Mouse (Mus musculus) liver, postnatal 0 days (tissue): ENCODE measurements around the gene Spesp1. TPM values are rescaled to one million over a fixed set of nuclear protein-coding genes. Genes with fewer than 3 reads are reported as not detected.

Source experiments
- ATAC-seq: fragments of 200-750 bp; cut with Nextera tagmentation; 2 replicates; pipeline ENCODE4 v1.8.0; 2017; ENCODE audit warnings: mild to moderate bottlenecking, moderate library complexity
- DNase-seq: peaks from one replicate; pipeline ENCODE4 v3.0.0-alpha.2; 2016
- H3K27ac ChIP-seq: fragments of 300-500 bp; sonication (generic); 2 replicates; pipeline ENCODE4 v1.5.1; 2014; ENCODE audit warnings: antibody characterized with exemption, moderate library complexity, mild to moderate bottlenecking, low read depth
- H3K27me3 ChIP-seq: fragments of 300-500 bp; sonication (generic); 2 replicates; pipeline ENCODE4 v1.6.1; 2014; ENCODE audit warnings: low read length, control low read depth, mixed read lengths; ENCODE audit not compliant: insufficient read depth
- H3K36me3 ChIP-seq: fragments of 300-500 bp; sonication (generic); replicated peaks from 2 replicates; pipeline ENCODE4 v1.6.1; 2014; ENCODE audit warnings: mild to moderate bottlenecking, control low read depth, low read length, moderate library complexity, mixed read lengths; ENCODE audit not compliant: insufficient read depth
- H3K4me1 ChIP-seq: fragments of 300-500 bp; sonication (generic); 2 replicates; pipeline ENCODE4 v1.6.1; 2014; ENCODE audit warnings: antibody characterized with exemption, mild to moderate bottlenecking, control low read depth; ENCODE audit not compliant: insufficient read depth
- H3K4me2 ChIP-seq: fragments of 300-500 bp; sonication (generic); 2 replicates; pipeline ENCODE4 v1.6.1; 2014; ENCODE audit warnings: low read depth, mild to moderate bottlenecking, low read length, moderate library complexity, mixed read lengths
- H3K4me3 ChIP-seq: fragments of 300-500 bp; sonication (generic); 2 replicates; pipeline ENCODE4 v1.5.1; 2014; ENCODE audit warnings: low read depth, low read length
- H3K9ac ChIP-seq: fragments of 300-500 bp; sonication (generic); replicated peaks from 2 replicates; pipeline ENCODE4 v1.6.1; 2014; ENCODE audit warnings: mild to moderate bottlenecking, moderate library complexity
- H3K9me3 ChIP-seq: fragments of 300-500 bp; sonication (generic); 2 replicates; pipeline ENCODE4 v1.6.1; 2016; ENCODE audit warnings: mild to moderate bottlenecking, control low read depth, low read length, mixed read lengths
- CTCF ChIP-seq: sonication (generic); IDR thresholded peaks from 2 replicates; pipeline ENCODE4 v1.5.1; 2016; ENCODE audit warnings: antibody characterized with exemption, low read depth
- EP300 ChIP-seq: IDR thresholded peaks from 2 replicates; pipeline ENCODE4 v1.6.1; 2016; ENCODE audit warnings: antibody characterized with exemption, low read depth, mild to moderate bottlenecking
- WGBS: fragments of 180-500 bp; shearing (Covaris S2); extraction: QIAGEN DNeasy Blood & Tissue Kit; methylation state at CpG from one replicate; pipeline ENCODE4 v1.1.7; 2014; ENCODE audit not compliant: insufficient replicate concordance; 5-methylcytosine and 5-hydroxymethylcytosine counted together
- polyA plus RNA-seq: library from polyadenylated mRNA; unstranded; fragments of >200 nt; fragmentation: Nextera tagmentation; extraction: Ambion mirVana; gene quantifications from 2 replicates; pipeline ENCODE4 v1.2.1, GENCODE M21; 2015

The Spesp1 gene
- polyA plus RNA-seq, 1 experiment from 2014 or later, result not detected

GRCm38 (mm10) chr9:62295006-62295698 is 13.1 kb upstream of the Spesp1 start:
- no peaks in the 10 kb centered on the region for H3K27me3 ChIP-seq
- no peak overlapping the region for H3K4me2 ChIP-seq
- DNase-seq (peak; percentile 85), ATAC-seq (no peak)
- no peak overlapping the region for H3K27ac ChIP-seq
- H3K9me3 ChIP-seq, result no peaks in the 10 kb centered on the region
- TF ChIP-seq CTCF, result peak; percentile 93
- no peak for TF ChIP-seq EP300
- H3K4me3 ChIP-seq, result no peak overlapping the region
- H3K36me3 ChIP-seq, result no peaks in the 10 kb centered on the region
- 26% methylated on average over 7 of the region's 7 CpGs for WGBS
- H3K9ac ChIP-seq, result no peak overlapping the region
- no peaks in the 10 kb centered on the region for H3K4me1 ChIP-seq

DNA sequence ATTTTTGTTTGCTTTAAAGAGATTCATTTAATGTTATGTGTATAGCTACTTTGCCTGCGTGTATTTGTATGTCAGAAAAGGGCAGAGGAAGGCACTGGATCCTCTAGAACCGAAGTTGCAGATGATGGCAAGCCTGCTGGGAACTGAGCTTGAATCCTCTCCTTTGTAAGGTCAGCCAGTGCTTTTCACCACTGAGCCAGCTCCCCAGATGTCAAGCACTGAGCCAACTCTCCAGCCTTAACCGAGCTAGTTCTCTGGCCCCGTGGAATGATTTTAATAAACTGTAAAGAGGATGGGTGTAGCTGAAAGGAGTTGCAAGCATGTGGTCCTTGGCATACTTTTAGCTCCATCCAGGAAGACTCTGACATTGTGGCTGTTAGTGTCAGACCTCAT is 5.6 kb upstream of the Spesp1 start:
- no peak for ATAC-seq
- 77% methylated on average over 4 of the region's 4 CpGs for WGBS

DNA sequence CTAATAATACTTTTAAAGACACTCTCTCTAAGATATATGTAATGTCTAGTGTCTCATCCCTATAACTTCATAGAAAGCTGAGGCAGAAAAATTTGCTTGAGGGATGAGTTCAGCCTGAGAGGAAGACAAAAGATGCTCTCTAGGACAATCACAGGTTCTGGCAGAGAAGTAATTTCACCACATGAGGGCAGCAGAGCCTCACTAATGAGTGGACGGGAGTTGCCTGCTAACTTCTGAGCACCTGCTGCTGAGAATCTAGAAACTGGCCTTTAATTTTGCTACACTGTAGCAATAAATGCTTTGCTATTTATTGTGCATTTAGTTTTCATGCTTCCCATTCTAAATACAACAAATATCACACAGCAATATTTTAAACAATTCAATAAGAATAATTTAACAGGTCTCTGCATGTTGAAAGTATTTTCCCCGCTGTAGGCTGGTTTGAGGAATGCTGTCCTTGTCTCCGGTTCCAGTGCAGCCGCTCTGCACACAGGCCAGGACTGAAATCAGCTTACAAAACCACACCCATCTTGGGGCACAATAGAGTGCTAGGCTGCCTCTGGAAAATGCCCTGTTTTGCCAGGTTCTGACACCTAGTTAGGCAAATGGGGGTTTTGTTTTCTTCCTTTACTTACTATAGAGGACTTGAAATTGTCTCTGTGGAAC is 5.1 kb upstream of the Spesp1 start:
- Histone ChIP-seq H3K4me1 (no peaks in the 10 kb centered on the region), H3K9me3 (no peaks in the 10 kb centered on the region), H3K36me3 (no peaks in the 10 kb centered on the region), H3K4me3 (no peak overlapping the region), H3K9ac (no peak overlapping the region), H3K27me3 (no peaks in the 10 kb centered on the region), H3K4me2 (no peak overlapping the region), H3K27ac (no peak overlapping the region)
- DNase-seq, result peak; percentile 79
- ATAC-seq, result no peak
- WGBS, result 54% methylated on average over 4 of the region's 4 CpGs
- TF ChIP-seq CTCF, result peak; percentile 87
- no peak for TF ChIP-seq EP300

More for the DNA sequence above, 5.6 kb upstream of the Spesp1 start:
- TF ChIP-seq EP300 (no peak), CTCF (no peak)
- H3K4me3 ChIP-seq, result no peak overlapping the region
- no peaks in the 10 kb centered on the region for H3K9me3 ChIP-seq
- H3K36me3 ChIP-seq, result no peaks in the 10 kb centered on the region
- DNase-seq, result no peak
- no peaks in the 10 kb centered on the region for H3K4me1 ChIP-seq
- no peak overlapping the region for H3K4me2 ChIP-seq
- H3K27me3 ChIP-seq, result no peaks in the 10 kb centered on the region
- no peak overlapping the region for H3K27ac ChIP-seq
- no peak overlapping the region for H3K9ac ChIP-seq

DNA sequence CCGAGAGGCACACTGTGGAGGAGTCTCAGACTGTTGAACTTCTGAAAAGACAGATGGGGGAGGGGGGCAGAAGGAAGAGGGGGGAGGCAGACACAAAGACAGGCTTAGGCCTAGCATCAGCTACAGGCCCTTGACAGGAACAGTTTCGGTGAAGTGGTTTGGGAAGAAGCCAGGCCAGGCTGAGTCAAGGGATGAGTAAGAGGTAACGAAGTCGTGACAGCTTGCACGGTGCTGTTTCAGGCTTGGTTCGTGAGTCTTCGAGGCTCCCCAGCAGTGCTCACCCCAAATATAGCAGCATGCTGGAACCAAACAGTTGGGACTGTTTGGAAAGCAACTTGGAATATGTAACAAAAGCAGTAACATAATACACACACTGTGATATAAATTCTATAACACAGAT is 2.3 kb upstream of the Spesp1 start:
- Histone ChIP-seq H3K9me3 (no peaks in the 10 kb centered on the region), H3K27me3 (no peaks in the 10 kb centered on the region), H3K27ac (no peak overlapping the region), H3K36me3 (no peaks in the 10 kb centered on the region), H3K4me1 (no peaks in the 10 kb centered on the region), H3K4me3 (no peak overlapping the region), H3K9ac (no peak overlapping the region), H3K4me2 (no peak overlapping the region)
- ATAC-seq (no peak), DNase-seq (no peak)
- 80% methylated on average over 7 of the region's 7 CpGs for WGBS
- TF ChIP-seq CTCF (no peak), EP300 (no peak)

- Histone ChIP-seq H3K4me3 (no peak overlapping the region), H3K9me3 (no peaks in the 10 kb centered on the region), H3K27ac (no peak overlapping the region), H3K4me1 (no peaks in the 10 kb centered on the region), H3K36me3 (no peaks in the 10 kb centered on the region), H3K4me2 (no peak overlapping the region), H3K9ac (no peak overlapping the region), H3K27me3 (no peaks in the 10 kb centered on the region)
- WGBS, result 71% methylated on average over 4 of the region's 4 CpGs
- ATAC-seq, result no peak
- TF ChIP-seq CTCF, result no peak
- no peak for TF ChIP-seq EP300
- no peak for DNase-seq
These were observed 5.1 kb downstream of the Spesp1 start for GRCm38 (mm10) chr9:62276899-62277298.

- WGBS, result 34% methylated on average over 7 of the region's 7 CpGs
- Histone ChIP-seq H3K9me3 (no peaks in the 10 kb centered on the region), H3K27ac (no peak overlapping the region), H3K9ac (no peak overlapping the region), H3K4me3 (no peak overlapping the region), H3K27me3 (no peaks in the 10 kb centered on the region), H3K4me1 (no peaks in the 10 kb centered on the region), H3K36me3 (no peaks in the 10 kb centered on the region), H3K4me2 (no peak overlapping the region)
- TF ChIP-seq CTCF, result no peak
- TF ChIP-seq EP300, result no peak
- no peak for ATAC-seq
- DNase-seq, result no peak
These were observed 11.1 kb downstream of the Spesp1 start for GRCm38 (mm10) chr9:62270775-62271399.
